Mouse (Mus musculus): ENCODE data around the gene Dlst.
"Not testable (repeated sequence)": the region's sequence is repeated elsewhere in the genome, so short reads cannot be mapped to it uniquely, and the experiment has no call there.

The Dlst gene

DNA sequence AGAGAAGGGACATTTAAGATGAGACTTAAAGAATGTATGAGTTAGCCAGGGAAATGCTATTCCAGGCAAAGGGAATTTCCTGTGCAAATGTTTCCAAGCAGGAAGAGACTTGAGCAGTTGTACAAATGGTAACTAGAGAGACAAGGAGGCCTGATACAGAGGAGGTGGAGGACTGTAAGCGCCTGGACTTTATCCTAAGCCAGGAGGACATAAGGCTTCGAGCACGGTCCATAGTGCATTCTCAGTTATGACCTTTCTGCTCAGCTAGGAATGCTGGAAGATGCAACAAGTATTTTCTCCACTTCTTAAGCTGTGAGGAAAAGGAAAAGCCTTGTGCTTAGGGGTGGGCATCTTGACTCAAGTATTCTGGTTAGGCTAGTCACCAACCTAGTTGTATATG is 2.7 kb downstream of the Dlst start:
- ATAC-seq (ENCODE audit: insufficient number of reproducible peaks, low FRiP score, low TSS enrichment) = no peak

DNA sequence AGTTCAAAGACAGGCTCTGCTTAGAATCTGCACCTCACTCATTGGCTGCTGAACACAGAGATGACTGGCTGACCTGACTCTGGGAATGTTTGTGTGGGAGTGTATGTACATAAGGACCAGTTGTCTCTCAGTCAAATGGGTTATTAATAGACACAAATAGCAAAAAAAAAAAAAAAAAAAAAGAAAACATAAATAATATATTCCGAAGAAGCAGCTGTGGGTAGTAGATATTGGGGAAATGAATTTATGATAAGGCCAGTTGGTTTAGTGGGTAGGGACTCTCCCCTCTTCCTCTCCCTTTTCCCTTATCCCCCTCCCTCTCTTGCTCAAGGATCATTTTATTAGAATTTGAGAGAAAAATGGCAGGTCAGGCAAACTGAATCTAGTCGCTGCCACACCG is 3.3 kb downstream of the Dlst start:
- ATAC-seq (ENCODE audit: insufficient number of reproducible peaks, low FRiP score, low TSS enrichment) = no peak

DNA sequence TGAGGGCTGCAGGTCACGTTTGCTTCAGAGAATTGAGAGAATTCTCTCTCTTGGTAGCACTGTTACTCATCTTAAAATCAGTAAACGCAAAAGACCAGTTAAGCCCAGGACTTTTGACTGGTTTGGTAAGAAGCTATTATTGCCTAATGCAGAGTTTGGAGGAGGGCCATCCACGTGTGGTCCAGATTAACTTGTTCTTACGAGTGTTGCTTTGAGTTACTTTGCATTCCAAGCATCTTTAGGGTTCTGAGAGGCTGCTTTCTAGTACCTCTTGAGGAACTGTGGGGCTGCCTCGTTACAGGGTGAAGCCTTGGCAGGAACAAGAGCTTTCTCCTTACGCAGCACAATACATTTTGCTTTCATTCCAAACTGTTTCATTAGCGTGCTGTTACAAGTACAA is 5.0 kb downstream of the Dlst start:
- no peak for ATAC-seq (ENCODE audit: insufficient number of reproducible peaks, low FRiP score, low TSS enrichment)

DNA sequence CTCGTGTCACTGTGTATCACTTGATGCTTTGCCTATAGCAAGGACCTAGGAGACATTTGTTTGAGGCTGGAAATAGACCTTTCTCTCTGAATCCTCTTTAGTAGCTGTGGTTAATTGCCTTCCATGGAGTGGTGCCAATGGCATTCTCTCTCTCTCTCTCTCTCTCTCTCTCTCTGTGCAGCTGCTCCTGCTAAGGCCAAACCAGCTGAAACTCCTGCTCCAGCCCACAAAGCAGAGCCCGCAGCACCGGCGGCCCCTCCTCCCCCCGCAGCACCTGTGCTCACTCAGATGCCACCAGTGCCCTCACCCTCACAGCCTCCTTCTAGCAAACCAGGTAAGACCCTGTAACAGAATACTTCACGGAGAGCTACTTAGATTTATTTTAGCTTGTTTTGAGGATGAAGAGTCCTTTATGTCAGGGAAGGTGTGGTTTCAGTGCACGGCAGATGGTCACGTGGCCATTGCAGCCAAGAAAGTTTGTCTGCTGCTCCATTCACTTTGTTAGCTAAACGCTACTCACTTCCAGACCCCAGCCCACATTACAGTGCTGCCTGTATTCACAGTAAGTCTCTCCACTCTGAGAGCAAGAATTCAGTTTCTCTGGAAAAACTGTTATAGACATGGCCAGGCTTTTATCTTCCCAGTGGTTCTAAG is 11.3 kb downstream of the Dlst start:
- ATAC-seq (ENCODE audit: insufficient number of reproducible peaks, low FRiP score, low TSS enrichment) = no peak

DNA sequence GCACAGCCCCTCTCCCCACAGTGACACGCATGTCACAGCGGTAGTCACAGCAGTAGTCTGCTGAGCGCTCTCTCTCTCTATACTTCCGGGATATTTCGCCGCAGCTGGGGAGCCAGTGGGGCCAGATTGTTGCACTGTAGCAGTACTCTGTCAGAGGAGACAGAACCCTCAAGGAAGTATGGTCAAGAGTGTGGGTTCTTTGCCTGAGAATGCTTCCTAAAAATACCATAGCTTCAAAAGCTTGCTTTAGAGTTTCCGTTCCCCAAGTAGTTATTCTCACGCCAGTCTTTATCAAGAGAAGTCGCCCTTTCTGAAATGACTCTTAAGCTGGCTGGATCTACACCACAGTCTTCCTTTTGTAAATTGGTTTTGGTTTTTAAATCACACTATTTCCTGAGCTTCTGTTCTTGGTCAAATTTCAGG is 12.5 kb downstream of the Dlst start:
- no peak for ATAC-seq (ENCODE audit: insufficient number of reproducible peaks, low FRiP score, low TSS enrichment)

DNA sequence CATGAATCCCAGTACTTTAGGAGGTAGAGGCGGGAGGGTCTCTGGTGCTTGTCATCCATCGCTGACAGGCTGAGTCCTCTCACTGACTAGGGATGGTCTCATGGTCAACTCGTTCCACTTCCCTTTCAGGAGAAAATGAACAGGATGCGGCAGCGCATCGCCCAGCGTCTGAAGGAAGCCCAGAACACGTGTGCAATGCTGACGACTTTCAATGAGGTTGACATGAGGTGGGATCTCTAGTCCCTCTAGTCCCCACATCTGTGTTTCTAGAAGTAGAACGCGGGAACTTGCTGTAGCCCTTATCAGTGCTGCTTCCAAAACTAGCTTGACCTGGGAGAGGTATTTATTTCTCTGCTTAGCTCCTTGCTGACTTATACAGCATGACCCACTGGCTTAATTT is 13.0 kb downstream of the Dlst start:
- no peak for ATAC-seq (ENCODE audit: insufficient number of reproducible peaks, low FRiP score, low TSS enrichment)

DNA sequence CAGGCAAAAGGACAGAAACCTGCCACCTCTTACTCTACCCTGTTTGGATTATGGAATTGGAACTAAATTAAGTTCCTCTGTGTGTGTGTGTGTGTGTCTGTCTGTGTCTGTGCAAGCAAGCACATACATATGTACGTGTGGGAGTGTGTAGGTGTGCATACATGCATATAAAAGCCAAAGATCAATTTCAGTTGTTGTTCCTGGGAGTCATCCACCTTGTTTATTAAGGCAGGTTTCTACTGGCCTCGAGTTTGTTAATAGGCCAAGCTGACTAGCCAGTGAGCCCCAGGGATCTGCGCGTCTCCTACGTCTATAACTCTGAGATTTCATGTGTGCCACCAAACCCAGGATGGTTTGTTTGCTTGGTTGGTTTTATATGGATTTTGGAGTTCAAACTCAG is 14.1 kb downstream of the Dlst start:
- no peak for ATAC-seq (ENCODE audit: insufficient number of reproducible peaks, low FRiP score, low TSS enrichment)

DNA sequence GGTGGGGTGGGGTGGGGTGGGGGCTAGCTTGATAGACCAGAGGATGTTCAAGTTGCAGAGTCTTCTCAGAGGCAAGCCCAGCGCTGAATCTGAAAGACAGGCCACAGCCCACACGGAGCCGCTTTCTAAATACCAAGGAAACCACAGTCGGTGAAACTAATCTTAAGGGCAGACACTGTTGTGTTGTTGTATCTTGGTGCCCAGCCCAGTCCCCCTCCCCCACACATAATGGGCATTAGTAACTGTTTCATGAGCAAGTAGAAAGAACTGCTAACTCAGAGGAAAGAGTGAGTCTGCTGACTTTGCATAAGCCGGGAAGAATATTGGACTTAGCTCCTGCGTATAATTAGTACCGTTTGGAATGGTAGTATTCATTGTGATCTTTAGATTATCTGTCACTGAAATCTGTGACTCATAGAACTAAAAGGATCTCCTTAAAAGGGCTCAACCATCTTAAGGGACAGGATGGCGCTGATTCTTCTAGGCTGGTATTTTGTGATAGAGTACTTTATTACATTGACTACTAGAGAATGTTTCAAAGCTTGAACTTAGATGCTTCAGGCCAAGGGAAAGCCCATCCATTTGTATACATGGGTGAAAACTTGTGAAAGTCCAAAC is 16.5 kb downstream of the Dlst start:
- no peak for ATAC-seq (ENCODE audit: insufficient number of reproducible peaks, low FRiP score, low TSS enrichment)

DNA sequence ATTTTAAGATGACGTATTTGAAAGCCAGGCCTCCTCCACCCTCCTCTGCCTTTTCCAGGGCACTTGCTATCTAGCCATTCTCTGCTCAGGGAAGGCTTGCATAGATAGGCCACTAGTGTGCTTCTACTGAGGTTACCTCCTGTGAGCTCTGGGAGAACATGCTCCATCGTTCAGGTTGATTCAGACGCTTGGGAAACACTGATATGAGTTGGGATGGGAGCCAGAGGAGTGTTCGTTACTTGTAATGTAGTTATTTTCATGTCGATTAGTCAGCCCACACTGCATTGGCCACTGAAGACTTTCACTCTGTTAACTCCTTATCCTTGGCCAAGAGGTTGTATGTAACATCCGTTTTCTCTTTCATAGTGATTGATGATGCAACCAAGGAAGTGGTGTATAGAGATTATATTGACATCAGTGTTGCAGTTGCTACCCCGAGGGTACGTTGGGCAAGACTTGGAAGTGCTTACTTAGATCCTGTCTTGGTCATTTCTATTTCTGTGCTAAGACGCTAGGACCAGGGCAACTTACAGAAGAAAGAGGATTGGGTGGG is 18.9 kb downstream of the Dlst start:
- ATAC-seq (ENCODE audit: insufficient number of reproducible peaks, low FRiP score, low TSS enrichment) = no peak

DNA sequence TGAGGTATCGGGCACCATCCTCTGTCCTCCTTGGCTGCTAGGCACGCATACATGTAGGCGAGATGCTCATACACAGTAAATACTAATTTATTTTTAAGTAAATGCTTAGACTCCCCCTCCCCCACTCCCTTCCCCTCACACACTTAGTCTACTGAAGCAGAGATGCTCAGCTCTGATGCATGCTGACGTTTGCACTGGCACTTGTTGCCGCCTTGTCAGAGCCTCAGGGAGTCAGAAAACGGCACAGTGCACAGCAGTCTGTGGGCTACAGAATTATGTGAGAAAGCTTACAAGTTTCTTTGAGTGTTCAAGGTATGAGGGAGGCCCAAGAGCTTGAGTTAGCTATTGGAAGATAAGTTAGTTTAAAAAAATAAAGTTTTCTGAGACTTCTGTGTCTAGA is 20.7 kb downstream of the Dlst start:
- no peak for ATAC-seq (ENCODE audit: insufficient number of reproducible peaks, low FRiP score, low TSS enrichment)

DNA sequence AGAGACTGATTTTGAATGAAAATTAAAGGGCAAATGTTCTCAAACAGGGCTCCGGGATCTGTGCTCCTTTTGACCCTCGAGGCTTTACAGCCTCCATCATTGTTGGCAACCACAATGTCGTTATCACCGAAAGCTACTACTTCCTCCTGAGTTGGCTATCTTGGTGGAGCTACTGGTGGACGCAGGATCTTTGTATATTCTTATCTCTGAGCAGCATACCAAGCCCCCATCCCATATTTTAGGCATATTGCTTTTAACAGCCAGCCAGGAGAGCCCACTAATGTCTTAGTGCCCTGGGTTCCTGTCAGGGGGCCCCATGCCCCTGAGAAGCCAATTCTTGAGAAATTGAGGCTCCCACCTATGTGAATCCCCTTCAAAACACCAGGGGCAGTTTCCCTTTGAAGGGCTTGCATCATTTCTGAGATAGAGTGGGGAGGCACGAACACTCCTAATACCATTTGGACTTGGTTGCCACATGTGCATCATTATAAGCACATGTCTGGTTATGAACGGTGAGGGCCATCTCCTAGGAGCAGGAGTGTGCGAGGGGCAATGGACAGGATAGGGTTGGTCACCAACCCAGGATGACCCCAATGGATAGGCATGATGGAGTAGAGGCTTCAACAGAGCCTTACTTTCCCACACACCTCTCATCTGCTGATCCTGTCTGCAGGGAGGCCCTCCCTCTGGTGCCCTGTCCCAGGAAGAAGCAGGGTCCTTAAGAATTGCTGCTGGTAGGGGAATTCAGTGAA is 23.6 kb downstream of the Dlst start:
- no peak for ATAC-seq (ENCODE audit: insufficient number of reproducible peaks, low FRiP score, low TSS enrichment)

DNA sequence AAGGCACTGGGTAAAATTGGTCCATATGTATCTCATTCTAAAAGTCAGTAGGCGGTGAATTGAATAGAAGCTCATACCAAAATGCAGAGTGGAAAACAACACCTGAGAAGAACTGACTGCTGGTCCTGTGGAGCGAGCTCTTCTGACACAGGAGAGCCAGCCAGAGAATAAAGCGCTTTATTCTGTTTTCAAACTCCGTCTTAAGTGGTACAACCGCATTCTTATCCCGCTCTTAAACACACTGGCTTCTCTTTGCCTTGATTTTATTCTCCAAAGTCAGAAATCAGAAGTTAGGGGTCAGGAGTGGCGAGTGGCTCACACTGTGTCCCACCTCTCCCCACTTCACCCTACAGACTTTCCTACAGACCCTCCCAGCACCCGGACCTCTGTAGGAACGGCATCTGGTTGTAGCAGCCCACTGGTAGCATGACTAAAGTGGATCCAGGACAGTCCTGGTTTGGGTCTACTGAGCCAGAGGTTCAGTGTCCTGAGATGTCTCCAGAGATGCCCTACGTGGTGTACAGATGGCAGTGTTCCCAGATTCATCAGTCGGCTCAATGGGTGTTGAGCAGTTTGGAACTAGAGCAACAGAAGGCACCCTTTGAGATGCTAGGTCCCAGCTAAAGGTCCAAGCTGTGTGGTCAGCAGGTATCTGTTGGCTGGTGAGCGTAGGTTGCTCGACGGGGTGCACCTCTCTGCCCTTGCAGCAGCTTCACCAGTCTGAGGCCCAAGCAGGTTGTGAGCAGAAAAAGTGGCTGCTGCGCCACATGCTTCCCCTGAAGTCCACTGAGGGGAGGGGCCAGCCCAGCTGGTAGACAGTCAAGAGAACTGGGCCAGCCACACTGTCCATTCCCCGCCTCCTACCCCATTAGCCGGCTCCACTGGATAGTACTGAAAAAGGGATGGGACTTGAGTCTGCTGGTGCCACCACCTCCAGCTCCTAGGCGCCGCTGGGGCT is 25.2 kb downstream of the Dlst start:
- ATAC-seq (ENCODE audit: insufficient number of reproducible peaks, low FRiP score, low TSS enrichment) = peak; percentile 42; the same call in 1 of the 2 replicates

DNA sequence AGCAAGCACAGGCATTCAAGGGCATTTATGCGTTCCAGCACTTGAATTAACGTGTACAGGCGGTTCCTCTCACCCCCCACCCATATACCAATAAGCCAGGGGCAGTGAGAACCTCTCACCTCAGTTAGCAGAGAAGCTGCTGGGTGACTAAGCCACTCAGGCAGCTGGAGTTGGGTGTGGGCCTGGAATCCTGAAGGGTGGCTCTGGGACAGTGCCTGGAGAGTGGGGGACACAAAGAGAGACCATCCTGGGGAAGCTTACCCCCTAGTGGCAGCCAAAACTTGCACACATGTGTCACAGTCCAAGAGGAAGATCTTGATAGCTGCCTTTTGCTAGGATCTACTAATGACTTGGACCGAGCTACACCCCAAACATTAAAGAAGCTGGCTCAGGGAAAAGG is 26.0 kb downstream of the Dlst start:
- ATAC-seq (ENCODE audit: insufficient number of reproducible peaks, low FRiP score, low TSS enrichment) = no peak

DNA sequence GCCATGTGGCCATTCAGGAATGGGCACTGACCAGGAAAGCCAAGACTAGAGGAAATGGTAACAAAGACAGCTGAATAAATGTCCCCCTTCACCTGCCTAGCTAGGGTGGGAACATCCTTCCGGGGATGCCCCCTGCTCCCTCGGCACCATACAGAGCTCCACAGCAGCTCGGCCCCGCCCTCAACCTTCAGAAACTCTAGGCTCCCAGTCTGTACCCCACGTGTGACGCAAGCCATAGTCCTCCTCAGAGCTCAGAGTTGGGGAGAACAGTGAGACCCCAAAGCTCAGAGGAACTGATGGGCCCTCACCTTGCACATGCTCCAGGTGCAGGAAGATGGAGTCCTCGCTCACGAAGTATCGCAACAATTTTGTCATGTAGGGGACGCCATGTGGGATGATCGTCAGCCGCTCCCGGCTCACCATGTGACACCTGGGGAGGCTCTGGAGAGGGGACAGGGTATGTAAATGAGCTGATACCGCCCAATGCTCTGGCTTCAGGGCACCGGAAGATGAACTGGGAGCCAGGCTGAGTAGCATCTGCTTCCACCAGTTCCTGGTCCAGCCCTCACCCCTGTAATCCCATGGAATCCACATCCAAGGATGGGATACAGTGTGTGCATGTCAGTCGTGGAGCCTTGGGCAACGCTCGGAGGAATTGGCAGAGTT is 29.5 kb downstream of the Dlst start:
- no peak for ATAC-seq (ENCODE audit: insufficient number of reproducible peaks, low FRiP score, low TSS enrichment)

DNA sequence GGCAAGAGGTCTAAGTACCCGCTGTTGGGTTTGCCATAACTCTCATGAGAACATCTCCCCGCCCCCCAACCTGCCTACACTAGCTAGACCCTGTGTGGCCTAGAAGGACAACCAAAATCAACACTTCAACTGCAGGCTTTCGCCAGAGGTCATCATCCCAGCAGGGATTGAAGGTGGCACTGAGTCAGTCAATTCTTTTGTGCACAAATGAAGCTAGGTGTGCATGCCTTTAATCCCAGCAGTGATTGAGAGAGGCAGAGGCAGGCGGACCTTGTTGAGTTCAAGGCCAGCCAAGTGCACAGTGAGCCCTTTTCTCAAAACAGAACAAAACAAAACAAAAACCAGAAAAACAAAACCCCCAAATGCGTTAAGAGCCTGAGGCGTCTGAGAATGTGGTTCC is 30.5 kb downstream of the Dlst start:
- no peak for ATAC-seq (ENCODE audit: insufficient number of reproducible peaks, low FRiP score, low TSS enrichment)

DNA sequence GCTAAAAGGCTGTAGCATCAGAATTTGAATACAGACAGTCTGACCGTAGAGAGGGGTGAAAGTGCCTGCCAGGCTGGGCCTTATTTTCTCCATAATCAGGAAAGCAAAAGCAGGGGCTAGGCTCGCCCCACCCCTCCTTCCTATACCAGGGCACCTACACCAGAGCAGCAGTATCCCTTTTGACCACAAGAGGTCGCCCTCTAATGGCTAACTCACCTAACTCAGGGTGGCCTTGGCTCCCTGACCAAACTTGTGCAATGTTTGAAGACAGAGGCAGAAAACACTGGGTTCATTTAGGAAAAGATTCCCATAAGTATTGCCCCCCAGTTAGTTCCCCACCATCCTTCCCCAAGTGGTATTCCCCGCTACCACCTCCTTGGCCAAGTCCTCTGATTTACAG is 32.2 kb downstream of the Dlst start:
- ATAC-seq (ENCODE audit: insufficient number of reproducible peaks, low FRiP score, low TSS enrichment) = no peak

DNA sequence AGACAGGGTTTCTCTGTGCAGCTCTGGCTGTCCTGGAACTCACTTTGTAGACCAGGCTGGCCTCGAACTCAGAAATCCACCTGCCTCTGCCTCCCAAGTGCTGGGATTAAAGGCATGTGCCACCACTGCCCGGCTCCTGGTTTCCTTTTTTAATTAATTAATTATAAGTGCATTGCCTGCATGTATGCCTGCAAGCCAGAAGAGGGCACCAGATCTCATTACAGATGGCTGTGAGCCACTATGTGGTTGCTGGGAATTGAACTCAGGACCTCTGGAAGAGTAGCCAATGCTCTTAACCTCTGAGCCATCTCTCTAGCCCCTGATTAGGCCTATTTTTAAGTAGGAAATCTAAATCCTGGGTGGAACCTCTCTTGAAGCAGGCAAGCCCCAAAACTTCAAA is 33.6 kb downstream of the Dlst start:
- ATAC-seq (ENCODE audit: insufficient number of reproducible peaks, low FRiP score, low TSS enrichment) = not testable (repeated sequence)

DNA sequence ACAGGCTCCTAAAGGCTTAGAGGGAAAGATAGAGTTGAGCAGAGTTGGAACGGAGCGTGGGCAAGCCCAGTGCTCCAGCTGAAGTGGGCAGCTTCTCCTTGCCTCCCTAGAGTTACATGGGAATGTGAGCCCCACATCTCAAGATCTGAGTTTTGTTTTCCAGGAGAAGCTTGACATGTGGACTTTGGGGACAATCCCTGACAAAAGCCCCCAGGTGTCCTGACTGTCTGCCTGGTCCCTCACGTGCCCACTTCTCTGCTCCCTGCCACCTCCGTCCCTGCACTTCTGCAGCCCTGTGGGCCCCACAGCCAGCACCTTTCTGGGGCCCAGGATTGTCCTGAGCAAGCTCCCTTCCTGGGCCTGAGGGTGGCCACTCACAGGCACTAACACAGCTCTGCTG is 34.2 kb downstream of the Dlst start:
- no peak for ATAC-seq (ENCODE audit: insufficient number of reproducible peaks, low FRiP score, low TSS enrichment)

DNA sequence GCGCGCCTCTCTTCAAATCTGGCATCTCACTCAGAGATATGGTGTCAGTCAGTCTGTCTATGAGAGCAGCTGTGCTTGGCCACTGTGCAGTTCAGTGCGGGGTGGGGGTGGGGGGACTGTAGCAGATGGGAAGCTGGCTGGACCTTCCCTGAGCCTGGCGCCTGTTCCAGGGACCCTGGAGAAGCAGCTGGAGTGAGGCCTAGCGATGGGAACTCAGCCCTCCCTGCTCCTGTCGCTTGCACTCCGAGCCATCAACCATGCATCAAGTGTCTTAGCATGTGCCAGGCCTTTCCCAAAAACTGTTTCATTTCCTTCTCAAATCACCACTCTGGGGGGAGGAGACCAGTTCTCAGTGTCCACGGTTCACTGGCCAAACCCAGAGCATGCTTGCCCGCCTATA is 35.0 kb downstream of the Dlst start:
- ATAC-seq (ENCODE audit: insufficient number of reproducible peaks, low FRiP score, low TSS enrichment) = no peak

DNA sequence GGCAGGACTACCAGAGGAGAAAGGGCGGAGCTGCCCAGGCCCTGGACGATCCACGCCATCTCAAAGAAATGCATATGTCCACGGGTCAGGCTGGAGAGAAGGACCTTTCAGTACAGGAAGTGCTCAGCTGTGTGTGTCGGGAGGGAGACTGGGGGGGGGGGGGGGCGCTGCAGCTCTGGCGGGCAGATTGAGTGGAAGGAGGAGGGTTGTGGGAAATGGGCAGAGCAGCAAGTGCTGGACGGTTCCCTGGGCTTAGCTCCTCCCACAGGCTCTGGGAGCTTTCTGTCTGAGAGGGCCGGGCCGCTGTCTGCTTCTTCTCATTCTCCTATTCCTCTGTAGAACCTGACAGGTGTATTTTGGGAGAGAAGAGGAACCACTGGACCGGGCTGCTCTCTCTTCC is 35.7 kb downstream of the Dlst start:
- ATAC-seq (ENCODE audit: insufficient number of reproducible peaks, low FRiP score, low TSS enrichment) = no peak

Data from cerebellum, adult (tissue).